Mouse (Mus musculus) T-helper 17 cell (primary cell): ENCODE measurements at regions not wholly inside any gene's neighbourhood (a gene's known extent, or its start where the extent isn't known, plus 50 kb on each side); places are given as distances from the start of the nearest gene placed in this dataset.

Experiments
- in situ Hi-C, 2 experiments: fragments of 300-600 bp; cut with MboI, MseI; formaldehyde crosslinking; loops; 1 replicate in 1 of 2; 2 replicates in 1 of 2; pipeline ENCODE4 v1.15.1; 2025; ENCODE audit warnings: high pct_unique_total_duplicates in 2 of 2

DNA sequence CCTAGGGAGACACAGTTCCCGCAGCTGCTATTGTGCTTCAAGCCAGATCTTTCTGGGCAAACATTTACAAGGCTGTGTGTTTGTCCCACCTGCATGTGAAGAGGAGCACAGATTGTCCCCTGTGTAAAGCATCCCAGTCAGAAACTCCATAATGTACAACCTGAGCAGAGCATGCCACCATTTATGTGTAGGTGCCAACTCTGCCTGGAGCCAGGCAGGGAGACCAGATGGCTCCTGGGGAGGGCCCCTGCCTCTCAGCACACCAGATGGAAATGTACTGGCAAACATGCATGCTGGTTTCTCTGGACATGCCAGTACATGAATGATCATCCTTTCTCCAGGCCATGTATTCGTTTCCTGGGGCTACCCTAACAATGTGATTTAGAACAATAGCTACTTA is 98.6 kb upstream of the Foxp3 start:
- in situ Hi-C loops, result loop anchor here (5.0 to 10.0 kb wide), 2 partner anchors 150 to 217 kb away; no protein-coding TSS in a partner anchor

- in situ Hi-C loops, result loop anchor here (5.0 to 10.0 kb wide), 2 partner anchors 151 to 218 kb away; no protein-coding TSS in a partner anchor
These were observed 98.2 kb upstream of the Usp27x start for GRCm38 (mm10) chrX:7473814-7474213.

DNA sequence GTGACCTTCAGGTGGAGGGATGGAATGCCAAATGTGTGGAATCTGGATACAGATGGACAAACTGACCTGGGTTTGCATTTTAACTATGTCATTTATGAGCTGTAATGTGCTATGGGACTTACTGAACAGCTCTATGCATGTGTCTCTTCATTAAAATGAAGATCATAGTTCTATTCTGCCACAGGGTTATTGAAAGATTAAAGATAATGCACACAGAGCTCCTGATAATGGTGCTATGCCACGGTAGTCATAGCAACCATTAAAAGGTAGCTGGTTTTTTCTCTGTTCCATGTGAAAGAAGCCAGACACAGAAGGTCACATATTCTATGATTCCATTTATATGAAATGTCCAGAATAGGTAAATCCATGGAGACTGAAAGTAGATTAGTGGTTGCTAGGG is 94.2 kb upstream of the Usp27x start:
- in situ Hi-C loops, result loop anchor here (5.0 to 10.0 kb wide), 3 partner anchors 155 to 222 kb away; no protein-coding TSS in a partner anchor

DNA sequence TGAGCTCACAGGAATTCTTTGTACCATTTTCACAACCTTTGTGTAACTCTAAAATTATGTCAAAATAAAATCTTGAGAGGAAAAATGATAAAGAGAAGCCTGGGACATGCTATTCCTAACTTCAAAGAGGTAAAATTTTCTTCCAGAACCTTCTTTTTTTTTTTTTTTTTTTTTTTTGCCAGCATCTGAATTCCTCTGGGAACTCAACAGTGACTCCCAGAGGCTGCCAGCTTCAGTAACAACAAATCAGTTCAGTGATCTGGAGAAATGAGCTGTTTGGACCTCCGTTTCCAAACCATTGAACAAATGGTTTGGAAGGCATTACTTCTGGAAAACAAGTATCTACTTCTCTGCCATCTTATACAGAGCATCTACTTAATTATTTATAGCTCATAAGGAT is 92.4 kb upstream of the Usp27x start:
- in situ Hi-C loops, result loop anchor here in 1 of 2 experiments (5.0 kb wide), 1 partner anchor 159 kb away; no protein-coding TSS in a partner anchor

- in situ Hi-C loops, result no loop called here
These were observed 81.2 kb upstream of the Usp27x start for GRCm38 (mm10) chrX:7456851-7457250.

GRCm38 (mm10) chrX:7445035-7445434 is 69.4 kb upstream of the Usp27x start:
- in situ Hi-C loops, result no loop called here

DNA sequence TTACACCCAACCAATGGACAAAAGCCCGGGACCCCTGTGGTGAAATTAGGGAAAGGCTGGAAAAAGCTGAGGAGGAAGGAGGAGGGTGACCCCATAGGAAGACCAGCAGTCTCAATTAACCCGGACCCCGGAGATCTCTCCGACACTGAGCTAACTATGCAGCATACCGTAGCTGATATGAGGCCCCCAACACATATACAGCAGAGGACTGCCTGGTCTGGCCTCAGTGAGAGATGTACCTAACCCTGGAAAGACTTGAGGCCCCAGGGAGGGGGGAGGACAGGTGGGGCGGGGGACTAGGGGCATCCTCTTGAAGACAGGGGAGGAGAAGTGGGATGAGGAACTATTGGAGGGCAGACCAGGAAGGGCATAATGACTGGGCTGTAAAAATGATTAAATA is 69.0 kb upstream of the Usp27x start:
- in situ Hi-C loops, result no loop called here

DNA sequence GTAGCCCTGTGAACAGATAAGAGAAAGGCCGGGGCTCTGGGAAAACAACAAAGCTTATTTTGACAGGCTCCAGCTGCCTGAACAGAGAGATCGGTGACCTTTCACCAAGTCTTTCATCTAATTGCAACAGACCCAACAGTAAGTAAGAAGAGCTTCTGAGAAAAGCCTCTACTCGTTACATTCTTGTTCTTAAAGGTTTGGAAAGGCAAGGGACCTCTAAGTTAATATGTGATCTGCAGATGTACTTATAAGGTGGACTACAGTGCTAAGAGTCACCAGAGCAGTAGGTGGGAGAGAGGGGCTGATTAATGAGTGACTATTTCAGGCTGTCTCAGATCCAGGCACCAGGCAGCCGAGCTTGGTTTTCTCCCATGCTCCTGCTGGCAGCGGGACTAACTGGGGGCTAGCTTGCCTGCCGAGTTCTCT is 68.4 kb upstream of the Usp27x start:
- in situ Hi-C loops, result no loop called here

- in situ Hi-C loops, result no loop called here
These were observed 59.9 kb upstream of the Usp27x start for GRCm38 (mm10) chrX:7435375-7436042.

DNA sequence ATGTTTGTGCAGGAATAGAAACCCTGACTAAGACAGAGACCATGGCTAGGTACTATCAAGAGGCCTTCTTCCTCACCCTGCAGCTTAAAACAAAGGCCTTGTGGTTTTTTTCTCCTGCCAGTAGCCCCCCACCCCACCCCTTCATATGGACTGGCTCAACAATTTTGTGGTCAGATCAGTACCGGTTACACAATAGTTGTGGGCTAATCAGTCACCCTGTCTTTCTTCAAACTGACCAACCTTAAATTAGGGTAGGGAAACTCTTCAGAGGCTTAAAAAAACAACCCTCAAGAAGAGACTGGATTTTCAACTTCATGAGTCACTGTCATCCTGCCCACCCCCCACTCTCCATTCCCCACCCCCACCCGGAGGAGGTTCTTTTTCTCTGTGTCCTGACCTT is 58.6 kb upstream of the Usp27x start:
- in situ Hi-C loops, result no loop called here

DNA sequence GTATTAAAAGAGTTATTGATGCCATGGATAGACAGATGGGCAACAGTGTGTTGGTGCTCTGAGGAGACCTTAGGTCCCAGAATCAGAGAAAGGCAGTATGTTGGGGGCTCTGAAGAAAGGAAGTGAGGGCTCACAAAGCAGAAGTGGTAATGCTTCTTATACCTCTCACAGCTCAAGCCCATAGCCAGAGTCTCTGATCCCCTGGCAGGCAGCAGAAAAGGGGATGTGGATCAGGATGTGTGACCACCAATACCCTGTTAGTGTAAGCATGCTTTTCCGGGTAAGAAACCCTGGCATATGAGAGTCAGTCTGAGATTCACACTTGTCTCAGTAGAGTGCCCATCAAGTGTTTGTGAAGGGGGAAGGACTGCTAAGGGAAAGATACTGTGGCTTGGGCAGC is 54.8 kb upstream of the Usp27x start:
- in situ Hi-C loops, result no loop called here

DNA sequence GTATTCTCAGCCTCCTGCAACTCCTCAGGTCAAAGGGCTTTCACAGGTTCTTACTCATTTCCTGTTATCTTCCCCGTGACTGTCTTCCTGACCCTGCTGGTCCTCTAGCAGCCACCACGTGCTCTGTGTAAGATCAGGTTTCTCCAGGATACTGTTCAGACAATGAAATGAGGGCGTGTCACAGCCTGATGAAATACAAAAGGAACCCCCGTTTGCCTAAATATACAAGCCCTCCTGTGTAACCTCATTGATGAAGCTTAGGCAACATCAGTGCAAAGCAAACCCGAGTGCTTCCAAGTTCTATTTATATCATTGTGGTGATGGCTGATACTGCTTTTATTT is 53.9 kb upstream of the Usp27x start:
- in situ Hi-C loops, result no loop called here

- in situ Hi-C loops, result no loop called here
These were observed 53.2 kb upstream of the Usp27x start for GRCm38 (mm10) chrX:7428621-7429523.
